Mouse (Mus musculus) limb, embryonic 15.5 days (tissue): ENCODE measurements around the gene Rrm2. TPM values are rescaled to one million over a fixed set of nuclear protein-coding genes. Genes with fewer than 3 reads are reported as not detected.

Source experiments
- ATAC-seq: fragments of 200-750 bp; cut with Nextera tagmentation; 2 replicates; pipeline ENCODE4 v1.8.0; 2017; ENCODE audit warnings: low read depth, moderate TSS enrichment; ENCODE audit not compliant: insufficient number of reproducible peaks, low FRiP score, low TSS enrichment
- H3K27ac ChIP-seq: fragments of 300-500 bp; sonication (generic); 2 replicates; pipeline ENCODE4 v1.5.1; 2015; ENCODE audit warnings: moderate library complexity, mild to moderate bottlenecking, inconsistent platforms
- H3K27me3 ChIP-seq: fragments of 300-500 bp; sonication (generic); 2 replicates; pipeline ENCODE4 v1.6.1; 2015; ENCODE audit warnings: inconsistent platforms
- H3K36me3 ChIP-seq: fragments of 300-500 bp; sonication (generic); 2 replicates; pipeline ENCODE4 v1.6.1; 2015; ENCODE audit warnings: inconsistent platforms
- H3K4me1 ChIP-seq: fragments of 300-500 bp; sonication (generic); 2 replicates; pipeline ENCODE4 v1.6.1; 2015; ENCODE audit warnings: inconsistent platforms
- H3K4me2 ChIP-seq: fragments of 300-500 bp; sonication (generic); 2 replicates; pipeline ENCODE4 v1.6.1; 2015; ENCODE audit warnings: mild to moderate bottlenecking, inconsistent platforms
- H3K4me3 ChIP-seq: fragments of 300-500 bp; sonication (generic); 2 replicates; pipeline ENCODE4 v1.5.1; 2015; ENCODE audit warnings: mild to moderate bottlenecking, inconsistent platforms
- H3K9ac ChIP-seq: fragments of 300-500 bp; sonication (generic); 2 replicates; pipeline ENCODE4 v1.6.1; 2015; ENCODE audit warnings: inconsistent platforms
- H3K9me3 ChIP-seq: fragments of 300-500 bp; sonication (generic); 2 replicates; pipeline ENCODE4 v1.6.1; 2016; ENCODE audit warnings: inconsistent platforms
- WGBS: fragments of 180-500 bp; shearing (Covaris S2); methylation state at CpG from one replicate; pipeline ENCODE4 v1.1.7; 2015; 5-methylcytosine and 5-hydroxymethylcytosine counted together
- polyA plus RNA-seq: library from polyadenylated mRNA; unstranded; fragments of >200 nt; fragmentation: Nextera tagmentation; extraction: Ambion mirVana; gene quantifications from 2 replicates; pipeline ENCODE4 v1.2.1, GENCODE M21; 2015

Rrm2 gene
- polyA plus RNA-seq, 1 experiment from 2014 or later: 159 TPM

DNA sequence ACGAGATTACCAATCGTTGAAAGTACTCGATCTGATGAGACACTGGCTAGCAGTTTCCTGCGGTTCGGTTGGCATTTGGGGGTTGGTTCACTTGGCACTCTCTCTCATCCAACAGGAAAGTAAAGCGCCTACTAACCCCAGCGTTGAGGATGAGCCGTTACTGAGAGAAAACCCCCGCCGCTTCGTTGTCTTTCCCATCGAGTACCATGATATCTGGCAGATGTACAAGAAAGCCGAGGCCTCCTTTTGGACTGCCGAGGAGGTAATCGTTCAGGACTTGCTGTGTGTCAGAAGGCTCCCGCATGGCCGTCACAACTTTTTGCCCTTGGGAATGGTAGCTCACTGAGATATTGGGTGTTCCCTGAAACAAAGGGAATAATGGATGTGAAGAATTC, 780 bp downstream of the Rrm2 start:
- H3K4me2 ChIP-seq: peak overlapping the region; percentile 96
- H3K9me3 ChIP-seq: no peaks in the 10 kb centered on the region
- no peak for ATAC-seq
- H3K4me3 ChIP-seq: peak overlapping the region; percentile 93
- no peaks in the 10 kb centered on the region for H3K27me3 ChIP-seq
- H3K4me1 ChIP-seq: peaks cover 40% of the 10 kb centered on the region
- WGBS: under 1% methylated on average over 17 of the region's 17 CpGs
- peak overlapping the region; percentile 73 for H3K9ac ChIP-seq
- H3K27ac ChIP-seq: peak overlapping the region; percentile 52
- H3K36me3 ChIP-seq: peaks cover 16% of the 10 kb centered on the region

DNA sequence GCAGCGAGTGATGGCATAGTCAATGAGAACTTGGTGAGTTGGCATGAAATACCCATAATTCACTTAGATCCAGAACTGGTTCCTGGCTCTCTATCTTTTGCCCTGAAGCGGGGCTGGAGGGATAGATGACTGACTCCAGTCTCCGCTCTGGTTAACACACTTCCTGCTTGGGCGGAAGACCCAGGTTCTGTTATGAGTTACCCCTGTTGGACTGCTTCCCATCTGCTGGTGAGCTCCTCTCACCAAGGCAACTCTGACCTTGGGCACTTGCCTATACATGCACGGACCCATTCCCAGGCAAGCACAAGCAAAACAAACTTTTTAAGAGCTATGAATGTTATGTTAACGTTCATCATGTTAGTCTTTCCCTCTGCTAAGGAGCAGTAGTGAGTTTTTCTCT, 1.4 kb downstream of the Rrm2 start:
- no peaks in the 10 kb centered on the region for H3K9me3 ChIP-seq
- peak overlapping the region; percentile 73 for H3K9ac ChIP-seq
- H3K27ac ChIP-seq: peak overlapping the region; percentile 52
- H3K4me1 ChIP-seq: peaks cover 40% of the 10 kb centered on the region
- 15% methylated on average over 6 of the region's 6 CpGs for WGBS
- peak overlapping the region; percentile 96 for H3K4me2 ChIP-seq
- peaks cover 20% of the 10 kb centered on the region for H3K36me3 ChIP-seq
- H3K4me3 ChIP-seq: peak overlapping the region; percentile 93
- ATAC-seq: no peak
- no peaks in the 10 kb centered on the region for H3K27me3 ChIP-seq

DNA sequence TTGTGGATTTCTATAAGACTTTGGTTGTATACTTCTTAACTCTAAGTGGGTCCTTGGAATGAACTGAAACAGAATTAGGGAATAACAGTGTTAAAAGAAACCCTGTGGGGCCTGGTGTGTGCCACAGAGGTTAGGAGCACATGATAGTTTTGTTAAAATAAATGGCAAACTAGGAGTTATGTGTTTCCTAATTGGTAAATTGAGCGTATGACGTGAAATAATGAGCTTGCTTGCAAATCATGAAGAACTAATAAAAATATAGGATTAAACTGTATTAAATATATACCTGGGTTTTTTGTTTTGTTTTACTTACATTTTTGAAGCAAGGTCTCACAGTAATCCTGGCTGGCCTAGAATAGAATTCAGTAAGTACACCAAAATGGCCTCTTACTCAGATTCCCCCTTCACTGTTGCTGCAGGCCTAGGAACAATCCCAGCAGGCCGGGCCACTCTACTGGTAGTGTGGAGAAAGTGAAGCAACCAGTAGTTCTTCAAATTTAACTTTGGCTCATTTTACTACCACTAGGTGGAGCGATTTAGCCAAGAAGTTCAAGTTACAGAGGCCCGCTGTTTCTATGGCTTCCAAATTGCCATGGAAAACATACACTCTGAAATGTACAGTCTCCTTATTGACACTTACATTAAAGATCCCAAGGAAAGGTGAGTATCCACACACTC, 1.9 kb downstream of the Rrm2 start:
- WGBS: 22% methylated on average over 5 of the region's 5 CpGs

DNA sequence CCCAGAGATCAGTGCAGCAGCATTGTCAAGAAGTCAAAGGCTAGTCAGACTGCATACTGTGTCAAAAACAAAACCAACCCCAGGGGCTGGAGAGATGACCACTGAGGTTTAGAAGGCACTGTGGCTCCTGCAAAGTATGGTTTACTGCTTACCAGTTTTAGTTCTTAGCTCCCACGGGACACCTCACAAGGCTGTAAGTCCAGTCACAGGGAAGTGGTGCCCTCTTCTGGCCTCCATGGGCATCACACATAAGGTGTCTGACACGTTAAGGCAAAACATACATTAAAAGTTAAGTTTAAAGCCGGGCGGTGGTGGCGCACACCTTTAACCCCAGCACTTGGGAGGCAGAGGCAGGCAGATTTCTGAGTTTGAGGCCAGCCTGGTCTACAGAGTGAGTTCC, 2.6 kb downstream of the Rrm2 start:
- WGBS: 61% methylated on average over 5 of the region's 5 CpGs
- H3K4me1 ChIP-seq: peaks cover 40% of the 10 kb centered on the region
- no peak overlapping the region for H3K9ac ChIP-seq
- no peak overlapping the region for H3K4me2 ChIP-seq
- ATAC-seq: no peak
- H3K27me3 ChIP-seq: no peaks in the 10 kb centered on the region
- peaks cover 27% of the 10 kb centered on the region for H3K36me3 ChIP-seq
- no peak overlapping the region for H3K4me3 ChIP-seq
- H3K9me3 ChIP-seq: no peaks in the 10 kb centered on the region
- H3K27ac ChIP-seq: peak overlapping the region; percentile 39; the same call in 1 of the 2 replicates

More for the DNA sequence above, 1.9 kb downstream of the Rrm2 start:
- H3K4me3 ChIP-seq: peak overlapping the region; percentile 93
- peaks cover 26% of the 10 kb centered on the region for H3K36me3 ChIP-seq
- H3K27me3 ChIP-seq: no peaks in the 10 kb centered on the region
- H3K9ac ChIP-seq: no peak overlapping the region
- H3K27ac ChIP-seq: peak overlapping the region; percentile 52
- H3K9me3 ChIP-seq: no peaks in the 10 kb centered on the region
- H3K4me1 ChIP-seq: peaks cover 40% of the 10 kb centered on the region
- ATAC-seq: no peak
- H3K4me2 ChIP-seq: peak overlapping the region; percentile 96

DNA sequence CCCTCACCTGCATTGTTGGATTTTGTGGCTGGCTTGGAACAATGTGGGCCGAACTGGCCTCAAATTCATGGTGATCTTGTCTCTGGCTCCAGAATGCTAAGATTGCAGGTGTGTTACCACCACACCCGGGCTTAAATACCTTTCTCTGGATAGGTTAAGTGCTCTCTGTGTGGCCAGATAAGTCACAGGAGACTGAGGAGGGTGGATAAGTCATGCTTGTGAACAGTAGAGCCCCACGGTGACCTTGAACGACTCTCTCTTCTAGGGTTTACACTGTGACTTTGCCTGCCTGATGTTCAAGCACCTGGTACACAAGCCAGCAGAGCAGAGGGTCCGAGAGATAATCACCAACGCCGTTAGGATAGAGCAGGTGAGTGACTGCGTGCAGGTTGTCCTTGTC, 4.4 kb downstream of the Rrm2 start:
- peaks cover 30% of the 10 kb centered on the region for H3K4me1 ChIP-seq
- H3K9me3 ChIP-seq: no peaks in the 10 kb centered on the region
- no peak overlapping the region for H3K4me2 ChIP-seq
- peaks cover 27% of the 10 kb centered on the region for H3K36me3 ChIP-seq
- H3K9ac ChIP-seq: no peak overlapping the region
- ATAC-seq: no peak
- H3K27me3 ChIP-seq: no peaks in the 10 kb centered on the region
- no peak overlapping the region for H3K4me3 ChIP-seq
- 81% methylated on average over 8 of the region's 8 CpGs for WGBS
- no peak overlapping the region for H3K27ac ChIP-seq

DNA sequence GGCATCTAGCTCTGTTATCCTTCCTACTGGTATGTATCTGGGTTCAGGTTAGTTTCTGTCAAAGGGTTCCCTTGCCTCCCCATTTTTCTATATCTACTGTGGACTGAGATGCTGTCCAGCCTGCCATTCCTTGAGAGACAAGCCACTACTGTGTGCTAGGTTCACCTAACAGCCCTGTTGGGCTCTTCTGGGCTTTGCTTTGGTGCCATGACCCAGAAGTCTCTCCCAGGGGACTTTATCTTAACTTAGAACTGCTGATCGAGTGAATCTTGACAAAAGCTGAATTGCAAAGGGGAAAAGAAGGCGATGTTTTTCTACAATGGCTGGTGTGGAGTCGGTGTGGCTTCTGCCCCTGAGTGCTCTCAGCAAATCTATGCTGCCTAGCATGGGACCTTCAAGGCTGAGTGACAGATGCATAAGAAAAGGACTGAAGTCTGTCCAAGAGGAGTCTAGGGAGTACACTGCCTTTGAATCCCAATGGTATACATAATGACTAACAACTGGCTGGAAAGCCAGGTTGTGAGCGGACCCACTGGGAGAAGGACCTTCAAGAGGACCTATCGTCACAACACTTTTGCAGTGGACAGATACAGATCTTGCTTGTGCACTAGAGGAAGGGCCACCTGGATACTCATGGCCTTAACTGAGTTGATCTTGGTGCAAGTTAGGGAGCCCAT, 6.7 kb downstream of the Rrm2 start:
- 80% methylated on average over 5 of the region's 5 CpGs for WGBS
- Histone ChIP-seq H3K36me3 (peaks cover 27% of the 10 kb centered on the region), H3K4me1 (peaks cover 18% of the 10 kb centered on the region)

DNA sequence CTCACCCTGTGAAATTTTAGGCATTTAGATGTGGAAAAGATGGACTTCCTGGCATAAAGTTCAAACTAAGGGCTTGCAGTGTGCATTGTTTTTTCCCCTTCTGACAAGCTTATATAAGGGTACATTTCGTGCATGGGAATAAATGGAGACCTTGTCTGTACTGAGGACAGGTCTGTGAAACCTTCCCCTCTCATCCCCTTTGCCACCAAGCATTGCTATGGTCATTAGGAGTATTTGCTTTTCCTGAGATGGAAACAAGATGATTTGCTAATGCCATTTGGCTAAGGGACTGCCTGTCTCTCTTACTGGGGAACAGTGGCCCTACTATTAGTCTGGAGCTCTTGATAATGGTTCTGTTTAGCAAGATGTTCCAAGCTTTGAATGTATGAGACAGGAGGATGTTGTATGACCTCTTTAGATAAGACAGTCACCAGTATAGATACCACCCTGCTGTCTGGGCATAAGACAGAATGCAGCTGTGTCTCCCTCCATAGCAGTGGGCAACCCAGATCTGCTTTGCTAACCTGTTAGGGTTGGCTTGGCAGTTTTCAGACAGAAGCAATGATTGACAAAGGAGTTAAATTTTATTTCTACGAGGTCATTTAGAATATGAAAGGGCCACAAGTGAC, 7.3 kb downstream of the Rrm2 start:
- H3K9me3 ChIP-seq: no peaks in the 10 kb centered on the region
- H3K36me3 ChIP-seq: peaks cover 27% of the 10 kb centered on the region
- 75% methylated on average over 2 of the region's 2 CpGs for WGBS

More for the DNA sequence above, 6.7 kb downstream of the Rrm2 start:
- Histone ChIP-seq H3K4me2 (no peak overlapping the region), H3K27ac (no peak overlapping the region), H3K27me3 (no peaks in the 10 kb centered on the region), H3K9me3 (no peaks in the 10 kb centered on the region), H3K4me3 (no peak overlapping the region), H3K9ac (no peak overlapping the region)
- ATAC-seq: no peak

DNA sequence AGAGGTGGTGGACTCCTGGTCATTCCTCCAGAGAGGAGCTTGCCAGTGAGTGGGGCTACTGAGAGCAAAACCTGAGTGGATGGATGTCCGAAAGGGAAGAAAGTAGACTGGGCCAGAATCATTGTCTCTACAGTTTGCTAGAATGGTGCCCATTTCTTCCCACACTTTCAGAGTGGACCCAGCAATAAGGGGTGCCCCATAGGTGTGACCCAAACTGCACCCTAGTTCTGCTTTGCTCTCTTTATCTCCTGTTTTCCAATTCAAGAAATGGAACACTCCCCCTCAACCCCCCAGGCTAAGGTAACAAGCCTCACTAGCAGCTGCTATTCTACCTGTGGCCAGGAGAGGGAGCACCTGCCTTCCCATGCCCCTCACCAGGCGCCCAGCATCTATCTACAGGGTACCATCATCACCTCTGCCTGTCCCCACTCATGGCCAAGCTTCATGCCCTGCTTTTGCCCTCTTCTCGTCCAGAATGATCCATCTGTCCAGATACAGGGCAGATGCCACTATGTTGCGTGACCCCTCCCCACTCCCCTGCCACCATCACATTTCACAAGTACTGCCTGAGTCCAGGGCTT, 8.8 kb downstream of the Rrm2 start:
- H3K9me3 ChIP-seq: no peaks in the 10 kb centered on the region
- no peak overlapping the region for H3K4me2 ChIP-seq
- peaks cover 7% of the 10 kb centered on the region; the same call in 1 of the 2 replicates for H3K4me1 ChIP-seq
- no peak overlapping the region for H3K4me3 ChIP-seq
- 0 out of 2 replicates have a peak, but pooled peaks have one; percentile 30 for ATAC-seq
- no peaks in the 10 kb centered on the region for H3K27me3 ChIP-seq
- H3K36me3 ChIP-seq: peaks cover 19% of the 10 kb centered on the region
- no peak overlapping the region for H3K9ac ChIP-seq
- WGBS: 48% methylated on average over 4 of the region's 4 CpGs
- no peak overlapping the region for H3K27ac ChIP-seq

More for the DNA sequence above, 7.3 kb downstream of the Rrm2 start:
- Histone ChIP-seq H3K4me3 (no peak overlapping the region), H3K9ac (no peak overlapping the region), H3K27ac (no peak overlapping the region), H3K4me2 (no peak overlapping the region), H3K4me1 (peaks cover 16% of the 10 kb centered on the region), H3K27me3 (no peaks in the 10 kb centered on the region)
- ATAC-seq: no peak

DNA sequence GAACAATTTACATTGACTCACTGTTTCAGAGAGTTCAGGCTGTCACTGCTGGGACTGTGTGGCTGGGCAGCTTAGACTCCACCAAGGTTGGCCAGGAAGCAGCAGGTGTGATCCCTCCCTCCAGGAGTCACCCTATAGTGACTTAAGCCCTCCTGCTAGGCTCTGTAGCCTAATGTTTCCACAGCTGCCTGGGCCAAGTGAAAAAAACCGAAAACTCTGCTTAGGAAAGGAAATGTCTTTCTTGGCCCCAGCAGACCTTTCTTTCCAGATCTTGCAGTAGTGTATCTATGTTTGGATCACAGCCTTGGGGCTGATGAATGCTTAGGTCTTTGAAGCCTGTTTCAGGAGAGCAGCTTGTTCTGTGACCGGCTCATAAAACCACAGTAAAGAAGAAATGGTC, 15.4 kb downstream of the Rrm2 start:
- Histone ChIP-seq H3K4me1 (peaks cover 16% of the 10 kb centered on the region), H3K27me3 (no peaks in the 10 kb centered on the region), H3K9ac (no peak overlapping the region), H3K9me3 (no peaks in the 10 kb centered on the region), H3K4me2 (no peak overlapping the region), H3K4me3 (no peak overlapping the region), H3K36me3 (no peaks in the 10 kb centered on the region), H3K27ac (peak overlapping the region; percentile 82)
- 17% methylated on average over 2 of the region's 2 CpGs for WGBS
- peak; percentile 71; the same call in 1 of the 2 replicates for ATAC-seq

DNA sequence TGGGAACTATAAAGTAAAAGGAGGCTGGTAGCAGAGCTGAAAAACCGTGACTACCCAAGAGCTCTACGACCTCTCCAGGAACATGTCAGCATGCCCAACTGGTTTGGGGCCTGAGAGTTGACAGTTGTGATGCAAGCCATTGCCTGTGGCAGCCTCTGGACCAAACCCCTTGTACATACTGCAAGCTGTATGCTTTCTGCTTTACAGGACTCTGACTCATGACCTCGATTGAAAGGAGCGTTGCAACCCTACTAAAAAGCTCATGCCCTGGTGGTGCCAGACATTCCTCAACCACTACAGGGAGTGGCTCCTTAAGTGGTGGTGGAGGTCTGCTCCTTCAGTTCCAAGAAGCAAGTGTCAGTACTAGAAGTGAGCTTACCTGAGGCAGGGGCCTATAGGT, 15.8 kb downstream of the Rrm2 start:
- ATAC-seq: no peak
- Histone ChIP-seq H3K9me3 (no peaks in the 10 kb centered on the region), H3K9ac (no peak overlapping the region), H3K4me2 (0 out of 2 replicates have a peak overlapping the region, but pooled peaks have one; percentile 14), H3K27ac (peak overlapping the region; percentile 82), H3K27me3 (no peaks in the 10 kb centered on the region), H3K4me1 (peaks cover 16% of the 10 kb centered on the region), H3K36me3 (no peaks in the 10 kb centered on the region), H3K4me3 (no peak overlapping the region)
- WGBS: 17% methylated on average over 4 of the region's 4 CpGs

DNA sequence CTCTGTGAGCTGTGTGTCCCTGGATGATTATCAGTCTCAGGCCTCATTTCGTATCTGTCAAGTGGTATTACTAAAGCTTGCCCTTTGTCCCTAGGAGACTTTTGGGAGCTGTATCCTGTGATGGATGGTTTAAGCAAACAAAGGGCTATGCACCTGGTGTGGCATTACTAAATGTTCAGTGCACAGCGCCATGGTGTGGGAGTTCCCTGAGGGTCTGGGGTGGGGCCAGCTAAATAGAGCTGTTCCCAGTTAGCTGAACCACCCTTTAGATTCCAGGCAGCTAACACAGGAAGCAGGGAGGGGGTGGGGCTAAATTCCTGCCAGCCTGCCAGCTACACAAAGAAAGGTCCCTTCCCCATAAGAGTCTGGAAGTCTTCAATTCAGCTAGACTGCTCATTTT, 16.3 kb downstream of the Rrm2 start:
- ATAC-seq: peak; percentile 67; the same call in 1 of the 2 replicates
- H3K27me3 ChIP-seq: no peaks in the 10 kb centered on the region
- H3K27ac ChIP-seq: peak overlapping the region; percentile 82
- no peaks in the 10 kb centered on the region for H3K36me3 ChIP-seq
- no peaks in the 10 kb centered on the region for H3K9me3 ChIP-seq
- H3K9ac ChIP-seq: no peak overlapping the region
- H3K4me2 ChIP-seq: 0 out of 2 replicates have a peak overlapping the region, but pooled peaks have one; percentile 14
- peaks cover 16% of the 10 kb centered on the region for H3K4me1 ChIP-seq
- WGBS: 17% methylated on average over 2 of the region's 2 CpGs
- H3K4me3 ChIP-seq: no peak overlapping the region
